ENCODE assay signal across 8 mouse cellular contexts in genomic region chr5:36581259-36581923, GRCm38 (mm10). TPM values are rescaled to one million over a fixed set of nuclear protein-coding genes. Genes with fewer than 3 reads are reported as not detected.
DNase-seq lines count a peak whose midpoint lies in the region; ATAC-seq lines count a peak whose summit lies in the region.

No protein-coding gene starts in this region.

- peaks cover 33% of the 10 kb centered on the region for H3K36me3 ChIP-seq in megakaryocyte, embryonic 14.5 days (replicated peaks; ENCODE audit: low read length)
- no peaks in the 10 kb centered on the region for H3K36me3 ChIP-seq in limb, embryonic 13.5 days
- no peaks in the 10 kb centered on the region for H3K36me3 ChIP-seq in stomach, embryonic 15.5 days

- H3K27me3 ChIP-seq in megakaryocyte, embryonic 14.5 days (replicated peaks): peaks cover 5% of the 10 kb centered on the region
- 0 out of 2 replicates have a peak, but pooled peaks cover 6% of the 10 kb centered on the region for H3K27me3 ChIP-seq in limb, embryonic 13.5 days
- no peaks in the 10 kb centered on the region for H3K27me3 ChIP-seq in stomach, embryonic 15.5 days (replicated peaks)

- H3K9ac ChIP-seq in limb, embryonic 13.5 days: peak overlapping the region; percentile 67
- H3K9ac ChIP-seq in stomach, embryonic 15.5 days: peak overlapping the region; percentile 9; the same call in 1 of the 2 replicates

- 2% methylated on average over 29 of the region's 40 CpGs for WGBS in limb, embryonic 13.5 days
- WGBS in stomach, embryonic 15.5 days: 1% methylated on average over 40 of the region's 40 CpGs

- H3K4me2 ChIP-seq in limb, embryonic 13.5 days (replicated peaks): peak overlapping the region; percentile 99
- H3K4me2 ChIP-seq in stomach, embryonic 15.5 days: peak overlapping the region; percentile 94

- H3K4me3 ChIP-seq in megakaryocyte, embryonic 14.5 days (replicated peaks): peak overlapping the region; percentile 99
- H3K4me3 ChIP-seq in limb, embryonic 13.5 days: peak overlapping the region; percentile 66
- H3K4me3 ChIP-seq in stomach, embryonic 15.5 days (replicated peaks): peak overlapping the region; percentile 68

- no peak overlapping the region for H3K27ac ChIP-seq in limb, embryonic 13.5 days
- no peak overlapping the region for H3K27ac ChIP-seq in stomach, embryonic 15.5 days

- DNase-seq in adrenal gland, postnatal 25 days: peak; percentile 98
- no peak for DNase-seq in adrenal gland, postnatal 14 days
- DNase-seq in spleen, adult 12 weeks (ENCODE audit: low spot score): no peak
- no peak for DNase-seq in layer of hippocampus, adult 9-11 months

- peaks cover 82% of the 10 kb centered on the region for H3K4me1 ChIP-seq in megakaryocyte, embryonic 14.5 days
- H3K4me1 ChIP-seq in limb, embryonic 13.5 days: peaks cover 17% of the 10 kb centered on the region
- peaks cover 13% of the 10 kb centered on the region; the same call in 1 of the 2 replicates for H3K4me1 ChIP-seq in stomach, embryonic 15.5 days

- ATAC-seq in megakaryocyte, adult 5-6 weeks (ENCODE audit: poor library complexity, severe bottlenecking): no peak
- ATAC-seq in limb, embryonic 13.5 days (ENCODE audit: low FRiP score, low read depth): no peak
- peak; percentile 0; the same call in 1 of the 2 replicates for ATAC-seq in stomach, embryonic 15.5 days (ENCODE audit: insufficient read depth, low FRiP score, low read depth)

- H3K9me3 ChIP-seq in megakaryocyte, embryonic 14.5 days: no peaks in the 10 kb centered on the region
- no peaks in the 10 kb centered on the region for H3K9me3 ChIP-seq in limb, embryonic 13.5 days
- H3K9me3 ChIP-seq in stomach, embryonic 15.5 days: no peaks in the 10 kb centered on the region

RNA-seq across cellular contexts. Expression of gene Tbc1d14, which starts 11.7 kb away (rescaled TPM):
- 31.5 and 42.4 TPM in 2 replicates for total RNA-seq in adrenal gland, postnatal 25 days (2021)
- total RNA-seq in adrenal gland, postnatal 14 days (2021): 31.9 and 32.4 TPM in 2 replicates
- 7.1 and 8.7 TPM in 2 replicates for polyA plus RNA-seq in megakaryocyte, embryonic 14.5 days (2012; ENCODE audit: insufficient read depth, low replicate concordance)
- total RNA-seq in megakaryocyte, adult 5-6 weeks (2015): 22.3 and 25.5 TPM in 2 replicates
- total RNA-seq in megakaryocyte, adult 5-6 weeks (2017): 11.2 and 16.2 TPM in 2 replicates
- polyA plus RNA-seq in limb, embryonic 13.5 days (2015; fragmentation: Nextera tagmentation; extraction: Ambion mirVana): 38.1 and 38.2 TPM in 2 replicates
- 28.3 and 31.3 TPM in 2 replicates for polyA plus RNA-seq in stomach, embryonic 15.5 days (2015; fragmentation: Nextera tagmentation; extraction: Ambion mirVana)
